Mouse (Mus musculus): Measurements from ENCODE around the gene Hif3a. TPM values are rescaled to one million over a fixed set of nuclear protein-coding genes. Genes with fewer than 3 reads are reported as not detected.

The Hif3a gene
- total and polyA plus RNA-seq, 3 experiments: 0.05 to 0.49 (median 0.08) TPM

- no peak for DNase-seq (ENCODE audit: extremely low read depth)
- Histone ChIP-seq H3K9ac (ENCODE audit: insufficient read depth, low read depth) (no peak overlapping the region), H3K27me3 (replicated peaks) (peaks cover 44% of the 10 kb centered on the region), H3K4me3 (replicated peaks in 1 of 3; ENCODE audit: low read depth in 2 of 3, low read length in 2 of 3, poor library complexity in 1 of 3) (no peak overlapping the region), H3K9me3 (replicated peaks; ENCODE audit: low read length) (no peaks in the 10 kb centered on the region), H3K27ac (ENCODE audit: insufficient read depth, low read depth) (no peak overlapping the region), H3K4me2 (ENCODE audit: insufficient read depth, low read depth, poor library complexity, severe bottlenecking) (no peak overlapping the region), H3K4me1 (ENCODE audit: control insufficient read depth in 1 of 2, insufficient read depth in 2 of 2) (no peaks in the 10 kb centered on the region), H3K36me3 (replicated peaks in 1 of 2; ENCODE audit: control insufficient read depth in 1 of 2, insufficient read depth in 1 of 2, low read length in 1 of 2) (no peaks in the 10 kb centered on the region), H3K79me2 (replicated peaks; ENCODE audit: control insufficient read depth, extremely low read depth, insufficient read depth, poor library complexity, severe bottlenecking) (no peaks in the 10 kb centered on the region)
- TF ChIP-seq MYC (IDR thresholded peaks at IDR 0.05; ENCODE audit: low read depth, low read length) (no peak), ZKSCAN1 (IDR thresholded peaks at IDR 0.05; ENCODE audit: borderline replicate concordance, low read depth, low read length) (no peak), ZNF384 (IDR thresholded peaks at IDR 0.05; ENCODE audit: low read depth, low read length) (no peak), EP300 (IDR thresholded peaks at IDR 0.05; ENCODE audit: low read length) (no peak), CTCF (conservative IDR thresholded peaks at IDR 0.05 in 1 of 2, IDR thresholded peaks at IDR 0.05 in 1 of 2; ENCODE audit: low read depth in 2 of 2, low read length in 2 of 2) (no peak), MAX (IDR thresholded peaks at IDR 0.05; ENCODE audit: low read length) (no peak), MAZ (IDR thresholded peaks at IDR 0.05; ENCODE audit: low read depth, low read length) (no peak), POLR2A (IDR thresholded peaks at IDR 0.05; ENCODE audit: low read depth, low read length) (no peak), ZMIZ1 (IDR thresholded peaks at IDR 0.05; ENCODE audit: low read depth, low read length) (no peak), TBP (conservative IDR thresholded peaks at IDR 0.05; ENCODE audit: low read depth, low read length) (no peak), USF1 (IDR thresholded peaks at IDR 0.05; ENCODE audit: low read depth, low read length) (no peak), NELFE (IDR thresholded peaks at IDR 0.05; ENCODE audit: low read depth, low read length) (no peak), PAX5 (IDR thresholded peaks at IDR 0.05; ENCODE audit: low read length) (no peak), ETS1 (conservative IDR thresholded peaks at IDR 0.05; ENCODE audit: low read depth, low read length) (no peak), JUN (IDR thresholded peaks at IDR 0.05; ENCODE audit: insufficient read depth, low read depth, low read length) (no peak), USF2 (conservative IDR thresholded peaks at IDR 0.05; ENCODE audit: low read depth, low read length) (no peak), SMC3 (IDR thresholded peaks at IDR 0.05; ENCODE audit: low read depth, low read length) (no peak), CHD2 (IDR thresholded peaks at IDR 0.05; ENCODE audit: low read length) (no peak), MEF2A (IDR thresholded peaks at IDR 0.05; ENCODE audit: borderline replicate concordance, low read depth, low read length) (no peak), E2F4 (IDR thresholded peaks at IDR 0.05; ENCODE audit: insufficient replicate concordance, low read depth, low read length) (no peak)
- in situ Hi-C loops (cut with MboI; ENCODE audit: low pct_ligation_motif_present, low pct_unique_long_range_greater_than_20kb, low sequenced_read_pairs): no loop called here
- dilution Hi-C loops (cut with MboI; ENCODE audit: extremely low pct_ligation_motif_present, extremely low pct_unique_long_range_greater_than_20kb, low sequenced_read_pairs): no loop called here
Measured at GRCm38 (mm10) chr7:17078076-17078654, 15.9 kb upstream of the Hif3a start.

- Histone ChIP-seq H3K79me2 (replicated peaks; ENCODE audit: control insufficient read depth, extremely low read depth, insufficient read depth, poor library complexity, severe bottlenecking) (no peaks in the 10 kb centered on the region), H3K9me3 (replicated peaks; ENCODE audit: low read length) (no peaks in the 10 kb centered on the region), H3K27ac (ENCODE audit: insufficient read depth, low read depth) (no peak overlapping the region), H3K4me3 (replicated peaks in 1 of 3; ENCODE audit: low read depth in 2 of 3, low read length in 2 of 3, poor library complexity in 1 of 3) (no peak overlapping the region), H3K27me3 (replicated peaks) (peaks cover 32% of the 10 kb centered on the region), H3K9ac (ENCODE audit: insufficient read depth, low read depth) (no peak overlapping the region), H3K4me1 (ENCODE audit: control insufficient read depth in 1 of 2, insufficient read depth in 2 of 2) (no peaks in the 10 kb centered on the region), H3K4me2 (ENCODE audit: insufficient read depth, low read depth, poor library complexity, severe bottlenecking) (no peak overlapping the region), H3K36me3 (replicated peaks in 1 of 2; ENCODE audit: control insufficient read depth in 1 of 2, insufficient read depth in 1 of 2, low read length in 1 of 2) (no peaks in the 10 kb centered on the region)
- in situ Hi-C loops (cut with MboI; ENCODE audit: low pct_ligation_motif_present, low pct_unique_long_range_greater_than_20kb, low sequenced_read_pairs): no loop called here
- DNase-seq (ENCODE audit: extremely low read depth): no peak
- TF ChIP-seq TCF12 (IDR thresholded peaks at IDR 0.05; ENCODE audit: low read depth, low read length): no peak
- no peak for TF ChIP-seq USF2 (conservative IDR thresholded peaks at IDR 0.05; ENCODE audit: low read depth, low read length)
- dilution Hi-C loops (cut with MboI; ENCODE audit: extremely low pct_ligation_motif_present, extremely low pct_unique_long_range_greater_than_20kb, low sequenced_read_pairs): no loop called here
Measured at GRCm38 (mm10) chr7:17076542-17076941, 14.3 kb upstream of the Hif3a start.

Measured in CH12.LX (cell line).